Mouse (Mus musculus): ENCODE measurements at regions not wholly inside any gene's neighbourhood (a gene's known extent, or its start where the extent isn't known, plus 50 kb on each side); places are given as distances from the start of the nearest gene placed in this dataset.

- TF ChIP-seq CTCF (IDR thresholded peaks at IDR 0.05; ENCODE audit: borderline replicate concordance, insufficient read depth, low read depth, low read length) (no peak), POLR2A (IDR thresholded peaks at IDR 0.05; ENCODE audit: borderline replicate concordance, insufficient read depth, low read length) (no peak)
These were observed 90.9 kb upstream of the Myocd start for GRCm38 (mm10) chr11:65360729-65361128.
